In the genomic region with DNA sequence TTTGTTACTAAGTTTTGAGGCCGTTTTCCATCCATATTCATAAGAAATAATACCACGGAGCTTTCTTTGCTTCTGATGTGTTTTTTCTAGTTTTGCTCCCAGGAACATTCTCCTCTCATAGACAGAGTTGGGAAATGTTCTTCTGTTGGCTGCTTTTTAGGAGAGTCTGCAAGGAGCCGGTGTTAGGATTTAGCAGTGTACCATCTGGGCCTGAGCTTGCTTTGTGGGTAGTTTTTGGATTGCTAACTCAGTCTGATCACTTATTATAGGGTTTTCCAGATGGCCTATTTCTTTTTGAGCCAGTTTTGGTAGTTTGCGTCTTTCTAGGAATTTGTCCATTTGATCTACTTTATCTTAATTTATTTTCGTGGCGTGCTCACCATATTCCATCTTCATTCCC, we compare ENCODE assay signal across 19 mouse cellular contexts.
A peak's percentile ranks its signal among the peaks of the same experiment; 100 is the strongest.
DNase-seq lines count a peak whose midpoint lies in the region; ATAC-seq lines count a peak whose summit lies in the region.
"Had no signal": no experiment of that assay in that cellular context is flagged by ENCODE, and none has a peak within 500 bp of the region (broad histone marks: within the 10 kb centered on the region; RNA-seq: fewer than 3 reads in every experiment).

No protein-coding gene starts in this region.

- no peaks in the 10 kb centered on the region for H3K4me1 ChIP-seq in forebrain, embryonic 14.5 days (ENCODE audit: control insufficient read depth, insufficient read depth, low read length)
- no peaks in the 10 kb centered on the region for H3K4me1 ChIP-seq in forebrain, embryonic 12.5 days
- H3K4me1 ChIP-seq: embryonic facial prominence, embryonic 15.5 days; midbrain, embryonic 10.5 days had no signal

- H3K36me3 ChIP-seq in forebrain, embryonic 14.5 days (ENCODE audit: control insufficient read depth, insufficient read depth, low read length) = no peaks in the 10 kb centered on the region
- H3K36me3 ChIP-seq in forebrain, embryonic 12.5 days (replicated peaks) = no peaks in the 10 kb centered on the region
- H3K36me3 ChIP-seq: embryonic facial prominence, embryonic 15.5 days; limb, embryonic 13.5 days; midbrain, embryonic 10.5 days had no signal

- DNase-seq in forebrain, embryonic 14.5 days (ENCODE audit: low spot score) = peak; percentile 55
- DNase-seq in right cerebral cortex, adult 2 months (ENCODE audit: low spot score in 2 of 2) = peak; percentile 44 to 45
- DNase-seq in right cerebral cortex, postnatal 14 days = no peak
- peak; percentile 40 to 46 for DNase-seq in left cerebral cortex, postnatal 14 days (ENCODE audit: low spot score in 2 of 2)
- DNase-seq in thymus, postnatal 0 days (ENCODE audit: low spot score) = no peak
- no peak for DNase-seq in liver
- no peak for DNase-seq in urinary bladder, postnatal 36 days (ENCODE audit: low spot score in 2 of 2)
- DNase-seq: adrenal gland, adult 8-10 months; cerebellum, adult 9-10 months; heart, postnatal 14 days; kidney, adult 11 months; kidney, postnatal 10 days; retina, postnatal 1 day had no signal

- no peak overlapping the region for H3K4me2 ChIP-seq in forebrain, embryonic 14.5 days (ENCODE audit: low read length)
- no peak overlapping the region for H3K4me2 ChIP-seq in forebrain, embryonic 12.5 days
- H3K4me2 ChIP-seq: embryonic facial prominence, embryonic 15.5 days; hindbrain, embryonic 14.5 days; limb, embryonic 13.5 days had no signal

- no peak overlapping the region for H3K4me3 ChIP-seq in forebrain, embryonic 14.5 days (ENCODE audit: low read depth, low read length)
- no peak overlapping the region for H3K4me3 ChIP-seq in forebrain, embryonic 12.5 days (replicated peaks)
- H3K4me3 ChIP-seq: embryonic facial prominence, embryonic 15.5 days; limb, embryonic 13.5 days; midbrain, embryonic 10.5 days; myocyte had no signal

- intact Hi-C loops in left cerebral cortex, postnatal 14 days (cut with DNase I) = no loop called here

- H3K27ac ChIP-seq in forebrain, embryonic 14.5 days (ENCODE audit: low read depth, low read length) = no peak overlapping the region
- no peak overlapping the region for H3K27ac ChIP-seq in forebrain, embryonic 12.5 days
- H3K27ac ChIP-seq: embryonic facial prominence, embryonic 15.5 days; hindbrain, embryonic 14.5 days; limb, embryonic 13.5 days; midbrain, embryonic 10.5 days had no signal

- WGBS in forebrain, embryonic 14.5 days = 83% methylated on average over 6 of the region's 6 CpGs
- WGBS in forebrain, embryonic 12.5 days = 94% methylated on average over 6 of the region's 6 CpGs

- no peaks in the 10 kb centered on the region for H3K9me3 ChIP-seq in forebrain, embryonic 14.5 days (replicated peaks; ENCODE audit: control insufficient read depth, low read length)
- H3K9me3 ChIP-seq in forebrain, embryonic 12.5 days = no peaks in the 10 kb centered on the region
- H3K9me3 ChIP-seq: embryonic facial prominence, embryonic 15.5 days; limb, embryonic 13.5 days; midbrain, embryonic 10.5 days had no signal

- ATAC-seq in forebrain, embryonic 14.5 days = no peak
- ATAC-seq in forebrain, embryonic 12.5 days (ENCODE audit: low FRiP score) = no peak

- no peak overlapping the region for H3K9ac ChIP-seq in forebrain, embryonic 14.5 days (ENCODE audit: low read length)
- H3K9ac ChIP-seq in forebrain, embryonic 12.5 days = no peak overlapping the region
- H3K9ac ChIP-seq: embryonic facial prominence, embryonic 15.5 days; hindbrain, embryonic 14.5 days; limb, embryonic 13.5 days had no signal

- H3K27me3 ChIP-seq in forebrain, embryonic 14.5 days (replicated peaks; ENCODE audit: control insufficient read depth, insufficient read depth, low read length) = no peaks in the 10 kb centered on the region
- no peaks in the 10 kb centered on the region for H3K27me3 ChIP-seq in forebrain, embryonic 12.5 days
- H3K27me3 ChIP-seq: embryonic facial prominence, embryonic 15.5 days; limb, embryonic 13.5 days had no signal

Comparison
In these comparisons a context has a peak if more than half of its experiments do, and no peak if none do; other contexts are left out.
1. DNase-seq: peak in forebrain, embryonic 14.5 days (single experiment), right cerebral cortex, adult 2 months (2 of 2) and left cerebral cortex, postnatal 14 days (2 of 2); none in right cerebral cortex, postnatal 14 days (single experiment), thymus, postnatal 0 days (single experiment), liver (single experiment) and urinary bladder, postnatal 36 days (0 of 2).